Mouse (Mus musculus): ENCODE data around the gene Tjp1.

DNA sequence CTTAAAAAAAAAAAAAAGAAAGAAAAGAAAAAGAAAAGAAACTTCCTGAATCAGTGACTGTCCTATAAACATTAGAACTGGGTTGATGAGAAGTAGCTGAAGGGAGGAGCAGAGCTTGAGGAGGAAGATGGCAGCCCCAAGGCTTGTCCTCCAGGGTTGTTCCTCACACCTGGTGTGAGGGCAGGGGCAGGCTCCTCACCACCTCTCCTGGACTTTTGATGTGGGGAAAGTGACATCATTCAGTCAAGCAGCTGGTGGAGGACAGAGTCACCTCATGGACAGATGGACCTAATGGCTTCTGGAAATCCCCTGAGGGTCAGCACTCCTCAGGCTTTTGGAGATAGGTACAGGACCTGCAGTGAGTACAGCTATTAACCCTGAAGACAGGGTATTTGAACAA lies 126.0 kb downstream of the Tjp1 start:
- TF ChIP-seq CTCF (IDR thresholded peaks at IDR 0.05; ENCODE audit: low read depth, low read length) (no peak), POLR2A (IDR thresholded peaks at IDR 0.05; ENCODE audit: extremely low read depth, insufficient read depth, low read length) (no peak)

Data from liver, adult 2 months (tissue).